Mouse (Mus musculus) embryonic facial prominence, embryonic 13.5 days (tissue): ENCODE results near the gene Efcab12. TPM values are rescaled to one million over a fixed set of nuclear protein-coding genes. Genes with fewer than 3 reads are reported as not detected.

Experiments
- ATAC-seq: fragments of 200-750 bp; cut with Nextera tagmentation; 2 replicates; pipeline ENCODE4 v1.8.0; 2017; ENCODE audit warnings: low read depth; ENCODE audit not compliant: insufficient number of reproducible peaks, insufficient read depth, low FRiP score, low TSS enrichment
- H3K27ac ChIP-seq: fragments of 300-500 bp; sonication (generic); 2 replicates; pipeline ENCODE4 v1.5.1; 2015; ENCODE audit warnings: moderate library complexity, mild to moderate bottlenecking, inconsistent platforms
- H3K27me3 ChIP-seq: fragments of 300-500 bp; sonication (generic); 2 replicates; pipeline ENCODE4 v1.6.1; 2015; ENCODE audit warnings: mild to moderate bottlenecking, inconsistent platforms
- H3K36me3 ChIP-seq: fragments of 300-500 bp; sonication (generic); 2 replicates; pipeline ENCODE4 v1.6.1; 2015; ENCODE audit warnings: mild to moderate bottlenecking, inconsistent platforms
- H3K4me1 ChIP-seq: fragments of 300-500 bp; sonication (generic); 2 replicates; pipeline ENCODE4 v1.6.1; 2015; ENCODE audit warnings: inconsistent platforms
- H3K4me2 ChIP-seq: fragments of 300-500 bp; sonication (generic); 2 replicates; pipeline ENCODE4 v1.6.1; 2015; ENCODE audit warnings: moderate library complexity, mild to moderate bottlenecking, inconsistent platforms
- H3K4me3 ChIP-seq: fragments of 300-500 bp; sonication (generic); 2 replicates; pipeline ENCODE4 v1.5.1; 2015; ENCODE audit warnings: mild to moderate bottlenecking, inconsistent platforms
- H3K9ac ChIP-seq: fragments of 300-500 bp; sonication (generic); 2 replicates; pipeline ENCODE4 v1.6.1; 2015; ENCODE audit warnings: mild to moderate bottlenecking, inconsistent platforms
- H3K9me3 ChIP-seq: fragments of 300-500 bp; sonication (generic); 2 replicates; pipeline ENCODE4 v1.6.1; 2016; ENCODE audit warnings: inconsistent platforms
- WGBS: fragments of 180-500 bp; shearing (Covaris S2); methylation state at CpG from one replicate; pipeline ENCODE4 v1.1.7; 2015; ENCODE audit warnings: mixed read lengths; 5-methylcytosine and 5-hydroxymethylcytosine counted together
- microRNA-seq: library from miRNA; unstranded; fragments of <30 nt; microRNA quantifications from one replicate; pipeline ENCODE4, GENCODE M21; 2016
- polyA plus RNA-seq: library from polyadenylated mRNA; unstranded; fragments of >200 nt; fragmentation: Nextera tagmentation; extraction: Ambion mirVana; gene quantifications from 2 replicates; pipeline ENCODE4 v1.2.1, GENCODE M21; 2015

Efcab12 gene
- polyA plus RNA-seq, 1 experiment from 2014 or later = 0.81 TPM

- Histone ChIP-seq H3K9me3 (no peaks in the 10 kb centered on the region), H3K4me2 (peak within 1 kb of the TSS; percentile 24; the same call in 1 of the 2 replicates), H3K4me3 (no peak within 1 kb of the TSS), H3K36me3 (no peaks in the 10 kb centered on the region), H3K9ac (no peak within 1 kb of the TSS), H3K27me3 (no peaks in the 10 kb centered on the region), H3K27ac (peak within 1 kb of the TSS; percentile 58; the same call in 1 of the 2 replicates), H3K4me1 (peaks cover 27% of the 10 kb centered on the region)
- no peak for ATAC-seq
- WGBS = 3% methylated on average over 9 of the region's 9 CpGs
Measured at GRCm38 (mm10) chr6:115761995-115762756, 76.0 kb downstream of the Efcab12 start, which contains the start of gene Tmem40. TSS of gene Tmem40 (minus strand) at chr6:115762410.

- no peak overlapping the region for H3K27ac ChIP-seq
- WGBS = 53% methylated on average over 4 of the region's 4 CpGs
- no peak overlapping the region for H3K4me2 ChIP-seq
- no peaks in the 10 kb centered on the region for H3K9me3 ChIP-seq
- H3K4me3 ChIP-seq = no peak overlapping the region
- peaks cover 27% of the 10 kb centered on the region for H3K4me1 ChIP-seq
- no peak overlapping the region for H3K9ac ChIP-seq
- no peaks in the 10 kb centered on the region for H3K27me3 ChIP-seq
- ATAC-seq = no peak
- no peaks in the 10 kb centered on the region for H3K36me3 ChIP-seq
Measured at GRCm38 (mm10) chr6:115760982-115761381, 77.2 kb downstream of the Efcab12 start.

Small RNA genes within 50 kb of the gene (microRNA-seq; reads per million reads assigned to microRNA genes)
- gene Mir7660 = 0.55 reads per million

Other genes starting within 250 kb of the Efcab12 start
- gene Mkrn2os, start 245.8 kb downstream of the Efcab12 start, polyA plus RNA-seq = 0.18 and 1.3 TPM in 2 replicates
- gene Mkrn2, start 236.5 kb downstream of the Efcab12 start, polyA plus RNA-seq = 25.3 and 35.9 TPM in 2 replicates
- 111 TPM in 2 replicates for gene Raf1, start 161.8 kb downstream of the Efcab12 start, polyA plus RNA-seq
- gene Tmem40, start 76.0 kb downstream of the Efcab12 start, polyA plus RNA-seq = 3.7 and 4.2 TPM in 2 replicates
- 42.2 and 45.8 TPM in 2 replicates for gene Cand2, start 63.9 kb downstream of the Efcab12 start, polyA plus RNA-seq
- 2,295 and 2,526 TPM in 2 replicates for gene Rpl32, start 29.7 kb downstream of the Efcab12 start, polyA plus RNA-seq
- gene Mbd4, start 15.0 kb upstream of the Efcab12 start, polyA plus RNA-seq = 26.0 and 27.9 TPM in 2 replicates
- gene Ift122, start 15.1 kb upstream of the Efcab12 start, polyA plus RNA-seq = 26.2 and 29.0 TPM in 2 replicates
- gene Rho, start 93.3 kb upstream of the Efcab12 start, polyA plus RNA-seq = 0.14 and 0.43 TPM in 2 replicates
- not detected in 2 replicates for gene H1foo, start 106.5 kb upstream of the Efcab12 start, polyA plus RNA-seq
- gene Plxnd1, start 156.6 kb upstream of the Efcab12 start, polyA plus RNA-seq = 25.2 and 40.3 TPM in 2 replicates